Mouse (Mus musculus): ENCODE measurements around the gene Lgals3. TPM values are rescaled to one million over a fixed set of nuclear protein-coding genes. Genes with fewer than 3 reads are reported as not detected.

Gene Lgals3
- total RNA-seq, 2 experiments from 2014 or later, result 2.9 to 4.0 TPM

- TF ChIP-seq CTCF (IDR thresholded peaks at IDR 0.05), result no peak
- peak overlapping the region; percentile 5; the same call in 1 of the 2 replicates for H3K4me3 ChIP-seq
- DNase-seq, result no peak
- intact Hi-C loops (cut with DNase I), result no loop called here
- peak overlapping the region; percentile 76 for H3K27ac ChIP-seq
These were observed 9.0 kb downstream of the Lgals3 start for GRCm38 (mm10) chr14:47376526-47376925.

GRCm38 (mm10) chr14:47378336-47378735, 10.8 kb downstream of the Lgals3 start:
- intact Hi-C loops (cut with DNase I), result no loop called here
- no peak overlapping the region for H3K27ac ChIP-seq
- no peak overlapping the region for H3K4me3 ChIP-seq
- no peak for TF ChIP-seq CTCF (IDR thresholded peaks at IDR 0.05)
- no peak for DNase-seq

- Histone ChIP-seq H3K27ac (peak overlapping the region; percentile 52), H3K4me3 (no peak overlapping the region)
- TF ChIP-seq CTCF (IDR thresholded peaks at IDR 0.05), result no peak
- intact Hi-C loops (cut with DNase I), result no loop called here
- DNase-seq, result no peak
These were observed 16.4 kb downstream of the Lgals3 start for GRCm38 (mm10) chr14:47383911-47384310.

GRCm38 (mm10) chr14:47384653-47385052, 17.1 kb downstream of the Lgals3 start:
- no peak overlapping the region for H3K4me3 ChIP-seq
- no peak for DNase-seq
- intact Hi-C loops (cut with DNase I), result no loop called here
- no peak for TF ChIP-seq CTCF (IDR thresholded peaks at IDR 0.05)
- H3K27ac ChIP-seq, result peak overlapping the region; percentile 52; the same call in 1 of the 2 replicates

GRCm38 (mm10) chr14:47386125-47386524, 18.6 kb downstream of the Lgals3 start:
- no peak for DNase-seq
- intact Hi-C loops (cut with DNase I), result no loop called here
- no peak for TF ChIP-seq CTCF (IDR thresholded peaks at IDR 0.05)
- Histone ChIP-seq H3K4me3 (no peak overlapping the region), H3K27ac (no peak overlapping the region)

- Histone ChIP-seq H3K27ac (no peak overlapping the region), H3K4me3 (no peak overlapping the region)
- intact Hi-C loops (cut with DNase I), result no loop called here
- TF ChIP-seq CTCF (IDR thresholded peaks at IDR 0.05), result no peak
- no peak for DNase-seq
These were observed 26.0 kb downstream of the Lgals3 start for GRCm38 (mm10) chr14:47393354-47394094.

GRCm38 (mm10) chr14:47395007-47395406, 27.5 kb downstream of the Lgals3 start:
- no peak for TF ChIP-seq CTCF (IDR thresholded peaks at IDR 0.05)
- Histone ChIP-seq H3K27ac (no peak overlapping the region), H3K4me3 (no peak overlapping the region)
- no peak for DNase-seq
- intact Hi-C loops (cut with DNase I), result loop anchor here (5.0 kb wide), 2 partner anchors 98 to 518 kb away; partner anchors contain the start of gene Mapk1ip1l

GRCm38 (mm10) chr14:47395462-47396026, 28.0 kb downstream of the Lgals3 start:
- DNase-seq, result no peak
- intact Hi-C loops (cut with DNase I), result loop anchor here (1.0 to 5.0 kb wide), 3 partner anchors 61 to 518 kb away; partner anchors contain the start of gene Mapk1ip1l
- Histone ChIP-seq H3K4me3 (peak overlapping the region; percentile 30; the same call in 1 of the 2 replicates), H3K27ac (no peak overlapping the region)
- no peak for TF ChIP-seq CTCF (IDR thresholded peaks at IDR 0.05)

- peak; percentile 20 for DNase-seq
- H3K27ac ChIP-seq, result no peak overlapping the region
- H3K4me3 ChIP-seq, result peak overlapping the region; percentile 30; the same call in 1 of the 2 replicates
- intact Hi-C loops (cut with DNase I), result loop anchor here (1.0 to 5.0 kb wide), 3 partner anchors 62 to 519 kb away; partner anchors contain the start of gene Mapk1ip1l
- peak; percentile 76 for TF ChIP-seq CTCF (IDR thresholded peaks at IDR 0.05)
These were observed 28.7 kb downstream of the Lgals3 start for GRCm38 (mm10) chr14:47396165-47396652.

- no peak for TF ChIP-seq CTCF (IDR thresholded peaks at IDR 0.05)
- H3K4me3 ChIP-seq, result no peak overlapping the region
- intact Hi-C loops (cut with DNase I), result no loop called here
- no peak overlapping the region for H3K27ac ChIP-seq
- no peak for DNase-seq
These were observed 35.2 kb downstream of the Lgals3 start for GRCm38 (mm10) chr14:47402735-47403134.

GRCm38 (mm10) chr14:47406000-47406399, 38.4 kb downstream of the Lgals3 start:
- intact Hi-C loops (cut with DNase I), result no loop called here
- Histone ChIP-seq H3K4me3 (no peak overlapping the region), H3K27ac (no peak overlapping the region)
- no peak for TF ChIP-seq CTCF (IDR thresholded peaks at IDR 0.05)
- no peak for DNase-seq

GRCm38 (mm10) chr14:47417346-47417745, 49.8 kb downstream of the Lgals3 start:
- no peak for DNase-seq
- Histone ChIP-seq H3K4me3 (peak overlapping the region; percentile 78; the same call in 1 of the 2 replicates), H3K27ac (no peak overlapping the region)
- intact Hi-C loops (cut with DNase I), result no loop called here
- TF ChIP-seq CTCF (IDR thresholded peaks at IDR 0.05), result no peak
